Mouse (Mus musculus) R1 (cell line): ENCODE results near the gene Gm9918.
A peak's percentile ranks its signal among the peaks of the same experiment; 100 is the strongest.

Experiments
- DNase-seq: peaks from one replicate; pipeline ENCODE4 v3.0.0-alpha.2; 2018; ENCODE audit warnings: low read depth, low spot score

Gene Gm9918

GRCm38 (mm10) chr15:102273982-102274716 is 3.8 kb downstream of the Gm9918 start:
- DNase-seq = peak; percentile 56

- DNase-seq = no peak
Observed at GRCm38 (mm10) chr15:102278726-102279091, 8.3 kb downstream of the Gm9918 start.

- DNase-seq = peak; percentile 90
Observed at GRCm38 (mm10) chr15:102279092-102279782, 8.9 kb downstream of the Gm9918 start, which contains the start of gene Mfsd5. Mfsd5 (plus strand) TSS chr15:102279454.

GRCm38 (mm10) chr15:102279783-102280520 is 9.6 kb downstream of the Gm9918 start:
- DNase-seq = peak; percentile 82

GRCm38 (mm10) chr15:102280623-102281022 is 10.3 kb downstream of the Gm9918 start:
- no peak for DNase-seq

- DNase-seq = peak; percentile 80
Observed at GRCm38 (mm10) chr15:102282463-102283292, 12.3 kb downstream of the Gm9918 start.

- DNase-seq = no peak
Observed at GRCm38 (mm10) chr15:102283648-102284047, 13.3 kb downstream of the Gm9918 start.

GRCm38 (mm10) chr15:102287395-102287794 is 17.0 kb downstream of the Gm9918 start:
- DNase-seq = peak; percentile 56

GRCm38 (mm10) chr15:102295633-102296367 is 25.4 kb downstream of the Gm9918 start, which contains the start of gene Espl1:
Espl1 (plus strand) TSS chr15:102296266.
- DNase-seq = peak; percentile 97

- no peak for DNase-seq
Observed at GRCm38 (mm10) chr15:102296368-102297006, 26.1 kb downstream of the Gm9918 start.

- DNase-seq = no peak
Observed at GRCm38 (mm10) chr15:102302542-102302941, 32.2 kb downstream of the Gm9918 start.

GRCm38 (mm10) chr15:102308717-102309116 is 38.4 kb downstream of the Gm9918 start:
- peak; percentile 56 for DNase-seq

GRCm38 (mm10) chr15:102310074-102310845 is 39.9 kb downstream of the Gm9918 start:
- DNase-seq = no peak

- no peak for DNase-seq
Observed at GRCm38 (mm10) chr15:102311489-102311888, 41.1 kb downstream of the Gm9918 start.

GRCm38 (mm10) chr15:102315292-102315691 is 44.9 kb downstream of the Gm9918 start:
- DNase-seq = no peak

GRCm38 (mm10) chr15:102316263-102316662 is 45.9 kb downstream of the Gm9918 start:
- peak; percentile 79 for DNase-seq
